In the genomic region with DNA sequence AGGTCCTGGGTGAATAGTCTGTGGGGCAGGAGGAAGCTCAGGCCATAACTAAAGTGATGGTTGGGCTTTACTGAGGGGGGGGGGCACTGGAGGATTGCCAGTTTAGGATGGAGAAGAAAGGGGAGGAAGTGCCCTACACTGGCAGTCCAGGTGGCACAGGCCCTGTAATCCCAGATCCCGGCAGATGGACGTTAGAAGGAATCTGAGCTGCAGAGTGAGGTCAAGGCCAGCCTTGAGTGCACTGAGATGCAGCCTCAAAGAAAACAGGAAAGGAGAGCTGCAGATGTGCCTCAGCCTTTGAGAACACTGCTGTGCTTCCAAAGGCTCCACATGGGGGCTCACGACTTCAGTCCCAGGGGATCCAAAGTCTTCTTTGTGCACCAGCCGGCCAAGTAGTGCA, we compare ENCODE assay signal across 13 mouse cellular contexts. TPM values are rescaled to one million over a fixed set of nuclear protein-coding genes. Genes with fewer than 3 reads are reported as not detected.
A peak's percentile ranks its signal among the peaks of the same experiment; 100 is the strongest.
DNase-seq lines count a peak whose midpoint lies in the region; ATAC-seq and TF ChIP-seq lines count a peak whose summit lies in the region.
"Had no signal": no experiment of that assay in that cellular context is flagged by ENCODE, and none has a peak within 500 bp of the region (broad histone marks: within the 10 kb centered on the region; RNA-seq: fewer than 3 reads in every experiment).

No protein-coding gene starts in this region.

- peak; percentile 54 for DNase-seq in lung, embryonic 14.5 days
- DNase-seq in lung, postnatal 0 days (ENCODE audit: low spot score), result no peak
- DNase-seq in cerebellum, postnatal 25 days, result peak; percentile 25 to 52
- DNase-seq in B cell, adult 2 months, result no peak
- DNase-seq: embryo, embryonic 11 days; lung, adult 18-20 months; right cerebral cortex, postnatal 25 days had no signal

- H3K4me3 ChIP-seq in hindbrain, embryonic 16.5 days (ENCODE audit: low read length), result no peak overlapping the region
- H3K4me3 ChIP-seq in hindbrain, embryonic 12.5 days, result no peak overlapping the region
- H3K4me3 ChIP-seq in lung, embryonic 14.5 days (ENCODE audit: low read depth, low read length), result no peak overlapping the region
- no peak overlapping the region for H3K4me3 ChIP-seq in lung, postnatal 0 days (ENCODE audit: low read depth, low read length)
- no peak overlapping the region for H3K4me3 ChIP-seq in stomach, embryonic 16.5 days (replicated peaks; ENCODE audit: low read length)
- H3K4me3 ChIP-seq: heart, embryonic 15.5 days; layer of hippocampus, adult 2 months; stomach, embryonic 15.5 days had no signal

- H3K9me3 ChIP-seq in hindbrain, embryonic 16.5 days (ENCODE audit: control insufficient read depth, low read length), result no peaks in the 10 kb centered on the region
- H3K9me3 ChIP-seq in hindbrain, embryonic 12.5 days (replicated peaks), result no peaks in the 10 kb centered on the region
- H3K9me3 ChIP-seq in lung, embryonic 14.5 days (ENCODE audit: low read depth, low read length), result no peaks in the 10 kb centered on the region
- no peaks in the 10 kb centered on the region for H3K9me3 ChIP-seq in lung, postnatal 0 days (ENCODE audit: low read length)
- no peaks in the 10 kb centered on the region for H3K9me3 ChIP-seq in stomach, embryonic 16.5 days (replicated peaks; ENCODE audit: control insufficient read depth, low read length)
- H3K9me3 ChIP-seq: heart, embryonic 15.5 days; stomach, embryonic 15.5 days had no signal

- H3K36me3 ChIP-seq in hindbrain, embryonic 16.5 days (ENCODE audit: control insufficient read depth, insufficient read depth, low read length), result no peaks in the 10 kb centered on the region
- no peaks in the 10 kb centered on the region for H3K36me3 ChIP-seq in hindbrain, embryonic 12.5 days
- no peaks in the 10 kb centered on the region for H3K36me3 ChIP-seq in lung, embryonic 14.5 days (ENCODE audit: insufficient read depth)
- H3K36me3 ChIP-seq in lung, postnatal 0 days (ENCODE audit: insufficient read depth, low read length), result no peaks in the 10 kb centered on the region
- H3K36me3 ChIP-seq in stomach, embryonic 16.5 days (ENCODE audit: control insufficient read depth, insufficient read depth, low read length), result 0 out of 2 replicates have a peak, but pooled peaks cover 2% of the 10 kb centered on the region
- H3K36me3 ChIP-seq: heart, embryonic 15.5 days; stomach, embryonic 15.5 days had no signal

- ATAC-seq in hindbrain, embryonic 16.5 days, result 0 out of 2 replicates have a peak, but pooled peaks have one; percentile 10
- ATAC-seq in hindbrain, embryonic 12.5 days (ENCODE audit: low FRiP score), result no peak
- no peak for ATAC-seq in lung, embryonic 14.5 days (ENCODE audit: insufficient read depth)
- ATAC-seq in lung, postnatal 0 days, result no peak
- ATAC-seq in stomach, embryonic 16.5 days (ENCODE audit: insufficient read depth, low FRiP score), result 0 out of 2 replicates have a peak, but pooled peaks have one; percentile 15

- TF ChIP-seq CTCF in lung, embryonic 14.5 days (IDR thresholded peaks at IDR 0.05; ENCODE audit: low read depth), result no peak
- no peak for TF ChIP-seq CTCF in lung, postnatal 0 days (IDR thresholded peaks at IDR 0.05)

- 36% methylated on average over 4 of the region's 4 CpGs for WGBS in hindbrain, embryonic 16.5 days
- WGBS in hindbrain, embryonic 12.5 days, result 45% methylated on average over 4 of the region's 4 CpGs
- 22% methylated on average over 4 of the region's 4 CpGs for WGBS in lung, embryonic 14.5 days
- 40% methylated on average over 4 of the region's 4 CpGs for WGBS in lung, postnatal 0 days
- WGBS in stomach, embryonic 16.5 days, result 29% methylated on average over 4 of the region's 4 CpGs

- peaks cover 4% of the 10 kb centered on the region for H3K4me1 ChIP-seq in hindbrain, embryonic 16.5 days (ENCODE audit: control insufficient read depth, insufficient read depth, low read depth, low read length)
- peaks cover 8% of the 10 kb centered on the region for H3K4me1 ChIP-seq in hindbrain, embryonic 12.5 days
- peaks cover 5% of the 10 kb centered on the region; the same call in 1 of the 2 replicates for H3K4me1 ChIP-seq in lung, embryonic 14.5 days (ENCODE audit: insufficient read depth)
- no peaks in the 10 kb centered on the region for H3K4me1 ChIP-seq in lung, postnatal 0 days (ENCODE audit: insufficient read depth, low read depth, low read length)
- no peaks in the 10 kb centered on the region for H3K4me1 ChIP-seq in stomach, embryonic 16.5 days (ENCODE audit: control insufficient read depth, insufficient read depth, low read length)
- H3K4me1 ChIP-seq: stomach, embryonic 15.5 days had no signal

- H3K9ac ChIP-seq in hindbrain, embryonic 16.5 days (ENCODE audit: low read depth, low read length), result no peak overlapping the region
- H3K9ac ChIP-seq in hindbrain, embryonic 12.5 days, result no peak overlapping the region
- no peak overlapping the region for H3K9ac ChIP-seq in lung, embryonic 14.5 days
- no peak overlapping the region for H3K9ac ChIP-seq in lung, postnatal 0 days (replicated peaks; ENCODE audit: low read depth)
- H3K9ac ChIP-seq in stomach, embryonic 16.5 days (ENCODE audit: low read length), result no peak overlapping the region
- H3K9ac ChIP-seq: heart, embryonic 15.5 days; stomach, embryonic 15.5 days had no signal

- H3K27ac ChIP-seq in hindbrain, embryonic 16.5 days (ENCODE audit: low read depth, low read length), result no peak overlapping the region
- no peak overlapping the region for H3K27ac ChIP-seq in hindbrain, embryonic 12.5 days
- H3K27ac ChIP-seq in lung, embryonic 14.5 days (ENCODE audit: low read depth), result no peak overlapping the region
- H3K27ac ChIP-seq in lung, postnatal 0 days (ENCODE audit: low read length), result no peak overlapping the region
- H3K27ac ChIP-seq in stomach, embryonic 16.5 days (ENCODE audit: low read length), result no peak overlapping the region
- H3K27ac ChIP-seq: heart, embryonic 15.5 days; layer of hippocampus, adult 2 months; stomach, embryonic 15.5 days had no signal

- H3K4me2 ChIP-seq in hindbrain, embryonic 16.5 days (ENCODE audit: low read length), result no peak overlapping the region
- no peak overlapping the region for H3K4me2 ChIP-seq in hindbrain, embryonic 12.5 days (replicated peaks)
- H3K4me2 ChIP-seq in lung, embryonic 14.5 days, result no peak overlapping the region
- no peak overlapping the region for H3K4me2 ChIP-seq in lung, postnatal 0 days (replicated peaks; ENCODE audit: low read depth, low read length)
- no peak overlapping the region for H3K4me2 ChIP-seq in stomach, embryonic 16.5 days (ENCODE audit: low read depth, low read length)
- H3K4me2 ChIP-seq: heart, embryonic 15.5 days; stomach, embryonic 15.5 days had no signal

- no peak for TF ChIP-seq EP300 in lung, postnatal 0 days (IDR thresholded peaks at IDR 0.05)

- no peaks in the 10 kb centered on the region for H3K27me3 ChIP-seq in hindbrain, embryonic 16.5 days (replicated peaks; ENCODE audit: control insufficient read depth, insufficient read depth, low read length)
- H3K27me3 ChIP-seq in hindbrain, embryonic 12.5 days, result no peaks in the 10 kb centered on the region
- no peaks in the 10 kb centered on the region for H3K27me3 ChIP-seq in lung, embryonic 14.5 days (ENCODE audit: insufficient read depth, low read length)
- H3K27me3 ChIP-seq in lung, postnatal 0 days (replicated peaks; ENCODE audit: insufficient read depth, low read length), result no peaks in the 10 kb centered on the region
- H3K27me3 ChIP-seq in stomach, embryonic 16.5 days (ENCODE audit: control insufficient read depth, insufficient read depth, low read length), result no peaks in the 10 kb centered on the region
- H3K27me3 ChIP-seq: heart, embryonic 15.5 days; stomach, embryonic 15.5 days had no signal

RNA-seq across cellular contexts. Expression of gene Sertad3, which starts 5.9 kb away (rescaled TPM):
- 9.7 and 10.7 TPM in 2 replicates for polyA plus RNA-seq in hindbrain, embryonic 16.5 days (2015; fragmentation: Nextera tagmentation; extraction: Ambion mirVana)
- 20.8 and 22.3 TPM in 2 replicates for polyA plus RNA-seq in hindbrain, embryonic 12.5 days (2016; fragmentation: Nextera tagmentation; extraction: Ambion mirVana)
- 22.0 and 24.3 TPM in 2 replicates for polyA plus RNA-seq in lung, embryonic 14.5 days (2014; fragmentation: Nextera tagmentation; extraction: Ambion mirVana)
- polyA plus RNA-seq in lung, postnatal 0 days (2015; fragmentation: Nextera tagmentation; extraction: Ambion mirVana), result 33.0 TPM in 2 replicates
- 38.1 and 39.4 TPM in 2 replicates for polyA plus RNA-seq in stomach, embryonic 16.5 days (2015; fragmentation: Nextera tagmentation; extraction: Ambion mirVana)

RNA-seq across cellular contexts. Expression of gene Sertad1, which starts 19.1 kb away (rescaled TPM):
- polyA plus RNA-seq in hindbrain, embryonic 16.5 days (2015; fragmentation: Nextera tagmentation; extraction: Ambion mirVana), result 9.8 and 11.4 TPM in 2 replicates
- 17.5 TPM in 2 replicates for polyA plus RNA-seq in hindbrain, embryonic 12.5 days (2016; fragmentation: Nextera tagmentation; extraction: Ambion mirVana)
- 39.3 and 42.5 TPM in 2 replicates for polyA plus RNA-seq in lung, embryonic 14.5 days (2014; fragmentation: Nextera tagmentation; extraction: Ambion mirVana)
- polyA plus RNA-seq in lung, postnatal 0 days (2015; fragmentation: Nextera tagmentation; extraction: Ambion mirVana), result 79.4 and 79.6 TPM in 2 replicates
- 42.0 and 45.9 TPM in 2 replicates for polyA plus RNA-seq in stomach, embryonic 16.5 days (2015; fragmentation: Nextera tagmentation; extraction: Ambion mirVana)

RNA-seq across cellular contexts. Expression of gene Blvrb, which starts 19.9 kb away (rescaled TPM):
- polyA plus RNA-seq in hindbrain, embryonic 16.5 days (2015; fragmentation: Nextera tagmentation; extraction: Ambion mirVana), result 23.4 and 23.7 TPM in 2 replicates
- polyA plus RNA-seq in hindbrain, embryonic 12.5 days (2016; fragmentation: Nextera tagmentation; extraction: Ambion mirVana), result 26.6 and 27.3 TPM in 2 replicates
- 54.5 and 56.0 TPM in 2 replicates for polyA plus RNA-seq in lung, embryonic 14.5 days (2014; fragmentation: Nextera tagmentation; extraction: Ambion mirVana)
- 61.7 and 63.4 TPM in 2 replicates for polyA plus RNA-seq in lung, postnatal 0 days (2015; fragmentation: Nextera tagmentation; extraction: Ambion mirVana)
- polyA plus RNA-seq in stomach, embryonic 16.5 days (2015; fragmentation: Nextera tagmentation; extraction: Ambion mirVana), result 112 and 113 TPM in 2 replicates

RNA-seq across cellular contexts. Expression of gene Sptbn4, which starts 20.2 kb away (rescaled TPM):
- 3.1 and 3.7 TPM in 2 replicates for polyA plus RNA-seq in hindbrain, embryonic 16.5 days (2015; fragmentation: Nextera tagmentation; extraction: Ambion mirVana)
- polyA plus RNA-seq in hindbrain, embryonic 12.5 days (2016; fragmentation: Nextera tagmentation; extraction: Ambion mirVana), result 0.90 and 1.1 TPM in 2 replicates
- polyA plus RNA-seq in lung, embryonic 14.5 days (2014; fragmentation: Nextera tagmentation; extraction: Ambion mirVana), result 0.31 and 0.51 TPM in 2 replicates
- 0.20 and 0.21 TPM in 2 replicates for polyA plus RNA-seq in lung, postnatal 0 days (2015; fragmentation: Nextera tagmentation; extraction: Ambion mirVana)
- 0.50 and 0.57 TPM in 2 replicates for polyA plus RNA-seq in stomach, embryonic 16.5 days (2015; fragmentation: Nextera tagmentation; extraction: Ambion mirVana)

RNA-seq across cellular contexts. Expression of gene Prx, which starts 31.5 kb away (rescaled TPM):
- polyA plus RNA-seq in hindbrain, embryonic 16.5 days (2015; fragmentation: Nextera tagmentation; extraction: Ambion mirVana), result 1.8 and 1.9 TPM in 2 replicates
- polyA plus RNA-seq in hindbrain, embryonic 12.5 days (2016; fragmentation: Nextera tagmentation; extraction: Ambion mirVana), result 2.5 and 3.5 TPM in 2 replicates
- 2.5 and 2.9 TPM in 2 replicates for polyA plus RNA-seq in lung, embryonic 14.5 days (2014; fragmentation: Nextera tagmentation; extraction: Ambion mirVana)
- polyA plus RNA-seq in lung, postnatal 0 days (2015; fragmentation: Nextera tagmentation; extraction: Ambion mirVana), result 73.2 and 75.2 TPM in 2 replicates
- polyA plus RNA-seq in stomach, embryonic 16.5 days (2015; fragmentation: Nextera tagmentation; extraction: Ambion mirVana), result 3.7 and 4.0 TPM in 2 replicates

Comparison
In these comparisons a context has a peak if more than half of its experiments do, and no peak if none do; other contexts are left out.
1. ATAC-seq: peak in hindbrain, embryonic 16.5 days (single experiment) and stomach, embryonic 16.5 days (single experiment); none in hindbrain, embryonic 12.5 days (single experiment), lung, embryonic 14.5 days (single experiment) and lung, postnatal 0 days (single experiment).
2. DNase-seq: peak in lung, embryonic 14.5 days (single experiment) and cerebellum, postnatal 25 days (2 of 2); none in lung, postnatal 0 days (single experiment) and B cell, adult 2 months (0 of 2).